Mouse (Mus musculus) neutrophil, adult 5-6 weeks (primary cell): ENCODE results near the gene Atp8b3. TPM values are rescaled to one million over a fixed set of nuclear protein-coding genes. Genes with fewer than 3 reads are reported as not detected.

Experiments used
- ATAC-seq: fragments of 151-379, 151-347 bp; 2 replicates; pipeline ENCODE4 v1.8.0; 2017; ENCODE audit warnings: mild to moderate bottlenecking, moderate TSS enrichment; ENCODE audit not compliant: insufficient number of reproducible peaks, poor library complexity, low FRiP score, severe bottlenecking; ENCODE audit errors: extremely low read depth
- total RNA-seq: library from RNA; stranded (forward); fragments of 200-1000 nt; gene quantifications from 2 replicates; pipeline ENCODE4 v1.2.3, GENCODE M21; 2017

Gene Atp8b3
- total RNA-seq, 1 experiment from 2014 or later: 0.23 TPM

DNA sequence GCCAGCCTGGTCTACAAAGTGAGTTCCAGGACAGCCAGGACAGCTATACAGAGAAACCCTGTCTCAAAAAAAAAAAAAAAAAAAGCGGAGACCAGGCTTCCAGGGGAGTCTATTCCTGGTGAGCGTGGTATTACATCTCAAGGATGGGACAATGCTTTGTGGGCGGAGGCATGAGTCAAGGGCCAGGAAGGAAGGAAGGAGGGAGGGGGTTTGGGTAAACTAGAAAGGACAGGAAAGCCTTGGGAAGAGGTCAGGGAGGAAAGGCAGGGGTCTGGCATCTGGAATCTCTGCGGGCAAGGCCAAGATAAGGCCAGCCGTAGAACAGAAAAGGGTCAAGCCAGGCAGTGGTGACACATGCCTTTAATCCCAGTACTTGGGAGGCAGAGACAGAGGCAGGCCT lies 569 bp upstream of the Atp8b3 start:
- ATAC-seq: no peak

GRCm38 (mm10) chr10:80538180-80538579 lies 744 bp downstream of the Atp8b3 start:
- ATAC-seq: no peak

GRCm38 (mm10) chr10:80535711-80536110 lies 3.2 kb downstream of the Atp8b3 start:
- no peak for ATAC-seq

GRCm38 (mm10) chr10:80535071-80535470 lies 3.9 kb downstream of the Atp8b3 start:
- peak; percentile 27; the same call in 1 of the 2 replicates for ATAC-seq

DNA sequence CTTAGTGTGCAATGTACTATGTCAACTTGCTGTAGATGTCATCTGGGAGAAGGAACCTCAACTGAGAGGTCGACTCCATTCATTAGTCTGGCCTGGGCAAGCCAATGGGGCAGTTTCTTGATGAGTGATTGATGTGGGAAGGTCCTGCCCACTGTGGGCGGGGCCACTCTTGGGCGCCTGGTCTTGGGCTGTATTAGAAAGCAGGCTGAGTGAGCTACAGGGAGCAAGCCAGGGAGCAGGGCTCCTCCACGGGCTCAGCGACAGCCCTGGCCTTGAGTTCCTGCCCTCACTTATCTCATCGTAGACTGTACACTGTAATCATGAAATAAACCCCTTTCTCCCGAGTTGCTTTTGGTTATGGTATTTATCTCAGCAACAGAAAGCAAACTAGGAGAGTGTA lies 5.2 kb downstream of the Atp8b3 start:
- ATAC-seq: no peak

DNA sequence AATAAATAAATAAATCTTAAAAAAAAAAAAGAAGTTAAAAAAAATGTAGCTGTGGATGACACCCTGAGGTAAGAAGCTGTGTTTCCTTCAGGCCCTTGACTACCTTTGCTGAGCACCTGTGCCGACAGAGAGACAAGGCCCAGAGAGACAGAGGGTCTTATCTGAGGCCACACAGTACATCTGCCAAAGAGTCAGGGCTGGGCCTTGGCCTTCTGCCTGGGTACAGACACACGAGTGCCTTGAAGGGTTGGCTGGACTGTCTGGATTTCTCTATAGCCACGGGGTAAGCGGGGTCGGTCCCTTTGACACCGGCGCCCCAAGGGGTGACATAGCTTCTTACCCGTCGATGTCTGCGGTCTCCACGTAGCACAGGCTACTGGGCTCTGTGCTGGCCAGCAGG lies 6.1 kb downstream of the Atp8b3 start:
- no peak for ATAC-seq

GRCm38 (mm10) chr10:80526172-80526571 lies 12.8 kb downstream of the Atp8b3 start:
- ATAC-seq: no peak

DNA sequence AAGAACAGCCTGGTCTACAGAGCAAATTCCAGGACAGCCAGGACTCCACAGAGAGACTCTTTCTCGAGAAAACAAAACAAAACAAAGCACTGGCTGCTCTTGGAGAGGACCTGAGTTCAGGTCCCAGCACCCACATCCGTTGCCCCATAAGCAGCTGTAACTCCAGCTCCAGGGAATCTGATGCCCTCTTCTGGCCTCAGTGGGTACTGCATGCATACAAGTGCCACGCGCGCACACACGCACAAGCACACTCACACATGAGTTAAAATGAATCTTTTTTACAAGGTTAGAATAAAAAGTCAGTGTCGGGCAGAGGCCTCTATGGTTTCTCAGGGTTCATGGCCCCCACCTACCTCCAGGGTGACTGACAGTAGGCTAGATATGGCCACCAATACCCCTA lies 15.6 kb downstream of the Atp8b3 start:
- ATAC-seq: no peak

- ATAC-seq: no peak
Observed at GRCm38 (mm10) chr10:80519287-80519686, 19.6 kb downstream of the Atp8b3 start.

DNA sequence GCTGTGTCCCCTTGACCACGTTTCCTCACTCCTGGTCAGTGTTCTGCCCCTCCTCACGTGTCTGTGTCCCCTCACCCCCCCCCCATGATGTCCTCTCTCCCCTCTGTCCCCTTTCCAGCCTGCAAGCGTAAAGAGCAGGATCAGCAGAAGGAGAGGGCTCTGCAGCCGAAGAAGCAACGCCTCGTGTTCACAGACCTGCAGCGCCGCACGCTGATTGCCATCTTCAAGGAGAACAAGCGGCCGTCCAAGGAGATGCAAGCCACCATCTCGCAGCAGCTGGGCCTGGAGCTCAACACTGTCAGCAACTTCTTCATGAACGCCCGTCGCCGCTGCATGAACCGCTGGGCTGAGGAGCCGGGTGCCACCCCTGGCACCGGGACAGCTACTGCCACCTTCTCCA lies 25.2 kb downstream of the Atp8b3 start:
- ATAC-seq: no peak

- ATAC-seq: no peak
Observed at GRCm38 (mm10) chr10:80510273-80510660, 28.7 kb downstream of the Atp8b3 start.

GRCm38 (mm10) chr10:80509412-80510272 lies 29.3 kb downstream of the Atp8b3 start:
- ATAC-seq: peak; percentile 76; the same call in 1 of the 2 replicates

GRCm38 (mm10) chr10:80506222-80506621 lies 32.7 kb downstream of the Atp8b3 start:
- ATAC-seq: peak; percentile 65

DNA sequence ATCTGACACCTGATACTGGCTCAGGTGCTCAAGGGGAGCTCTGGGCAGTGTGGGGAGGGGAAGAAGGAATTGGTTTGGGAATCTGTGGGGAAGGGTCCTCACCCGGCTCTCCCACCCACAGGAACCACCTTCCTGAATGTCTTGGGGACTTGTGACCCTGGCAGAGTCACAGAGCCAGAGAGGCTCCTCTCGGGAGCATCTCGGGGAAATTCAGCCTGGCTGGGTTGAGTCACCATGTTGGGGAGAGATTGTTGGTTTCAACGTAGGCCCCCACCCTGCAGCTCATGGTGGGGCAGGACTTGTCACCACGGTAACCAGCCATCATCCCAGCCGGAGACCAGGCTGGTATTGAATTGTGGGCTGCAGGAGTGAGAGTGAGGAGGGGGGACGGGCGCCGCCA lies 34.2 kb downstream of the Atp8b3 start:
- no peak for ATAC-seq

- no peak for ATAC-seq
Observed at GRCm38 (mm10) chr10:80503599-80504220, 35.2 kb downstream of the Atp8b3 start.

- ATAC-seq: no peak
Observed at GRCm38 (mm10) chr10:80502819-80503314, 36.1 kb downstream of the Atp8b3 start.

DNA sequence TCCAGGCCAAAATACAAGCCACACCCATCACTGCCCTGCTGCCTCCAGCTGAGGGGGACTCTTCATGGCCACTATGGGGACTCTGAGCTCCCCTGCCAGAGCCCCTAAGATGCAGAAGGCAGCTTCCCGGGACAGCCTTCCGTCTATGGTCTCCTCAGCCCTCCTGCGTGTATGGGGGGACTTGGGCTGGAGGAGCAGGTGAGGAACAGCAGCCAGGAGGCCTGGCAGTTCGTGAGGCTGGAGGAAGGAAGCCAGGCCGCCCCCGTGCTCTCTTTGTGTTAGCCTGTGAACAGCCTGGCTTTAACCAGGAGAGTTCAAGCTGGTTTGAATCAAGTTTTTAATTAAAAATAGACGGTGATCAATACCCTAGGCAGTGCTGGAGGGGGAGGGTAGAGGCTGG lies 36.6 kb downstream of the Atp8b3 start:
- ATAC-seq: no peak

DNA sequence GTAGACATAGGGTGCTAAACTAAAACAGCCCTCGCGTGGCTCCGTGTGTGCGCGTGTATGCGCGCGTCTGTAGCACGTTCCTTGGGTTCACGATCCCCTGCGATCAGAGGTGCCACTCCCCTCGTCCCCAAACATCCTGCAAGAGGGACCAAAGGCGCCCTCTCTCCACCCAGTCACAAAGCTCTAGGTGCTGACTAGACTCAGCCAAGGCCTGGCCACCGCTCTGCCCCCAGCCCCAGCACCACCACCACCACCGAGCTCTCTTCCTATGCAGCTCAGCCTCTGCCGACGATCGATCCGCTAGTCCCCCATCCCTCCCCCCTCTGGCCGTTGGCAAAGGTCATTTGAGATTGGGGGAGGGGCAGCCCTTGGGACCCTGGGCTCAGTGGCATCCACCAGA lies 42.5 kb downstream of the Atp8b3 start:
- ATAC-seq: no peak

- no peak for ATAC-seq
Observed at GRCm38 (mm10) chr10:80495901-80496300, 43.0 kb downstream of the Atp8b3 start.

- ATAC-seq: no peak
Observed at GRCm38 (mm10) chr10:80494732-80495131, 44.2 kb downstream of the Atp8b3 start, which contains the start of gene Onecut3. Gene Onecut3, plus strand, starts transcription at chr10:80494835.
